Mouse (Mus musculus): ENCODE data around the gene Gm2115.

GRCm38 (mm10) chr7:84546667-84547066, 17.9 kb downstream of the Gm2115 start:
- TF ChIP-seq CTCF (IDR thresholded peaks at IDR 0.05; ENCODE audit: low read depth, low read length) (no peak), POLR2A (IDR thresholded peaks at IDR 0.05; ENCODE audit: insufficient read depth, low read length) (no peak)

Measured in ES-Bruce4 (cell line).